ENCODE assay signal across 8 mouse cellular contexts in the genomic region with DNA sequence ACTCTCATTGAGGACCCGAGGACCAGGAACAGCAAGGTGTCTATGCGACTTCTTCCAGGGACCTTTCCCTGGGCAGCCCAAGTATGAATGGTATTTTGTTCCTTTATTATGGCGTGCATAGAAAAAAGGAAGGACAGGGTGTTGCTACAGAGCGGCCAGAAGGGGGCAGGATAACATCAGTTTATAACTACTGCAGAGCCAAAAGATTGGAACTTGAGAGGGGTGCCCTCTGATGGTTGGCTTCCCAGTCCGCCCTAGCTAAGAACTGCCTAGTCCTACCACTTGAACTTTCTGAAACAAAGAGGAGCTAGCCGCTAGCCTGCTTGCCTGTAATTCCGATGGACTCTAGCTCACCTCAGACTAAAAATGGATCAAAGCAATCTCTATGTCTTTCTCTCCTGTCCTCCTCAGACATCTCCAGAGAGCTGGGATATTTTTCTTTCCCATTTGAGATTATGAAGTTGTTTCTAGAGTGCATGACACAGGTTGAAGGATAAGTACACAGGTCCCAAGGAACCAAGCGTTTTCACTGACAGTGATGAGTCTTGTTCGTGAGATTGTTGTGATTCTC. TPM values are rescaled to one million over a fixed set of nuclear protein-coding genes. Genes with fewer than 3 reads are reported as not detected.
DNase-seq lines count a peak whose midpoint lies in the region; ATAC-seq lines count a peak whose summit lies in the region.

No protein-coding gene starts in this region.

- H3K27ac ChIP-seq in embryonic facial prominence, embryonic 14.5 days (replicated peaks; ENCODE audit: low read depth, low read length): no peak overlapping the region
- no peak overlapping the region for H3K27ac ChIP-seq in liver, embryonic 16.5 days (ENCODE audit: low read length)
- no peak overlapping the region for H3K27ac ChIP-seq in neural tube, embryonic 15.5 days (replicated peaks)

- peak; percentile 83 for DNase-seq in CD4-positive, CD25-positive, alpha-beta regulatory T cell, adult 2 months (ENCODE audit: low read depth, low spot score)
- peak; percentile 77 to 88 for DNase-seq in adrenal gland, postnatal 36 days
- peak; percentile 94 for DNase-seq in embryonic facial prominence, embryonic 14.5 days (ENCODE audit: low spot score)
- peak; percentile 73 to 77 for DNase-seq in heart, postnatal 10 days
- peak; percentile 87 to 88 for DNase-seq in kidney, postnatal 36 days
- peak; percentile 80 for DNase-seq in thymus, postnatal 0 days (ENCODE audit: low spot score)

- no peaks in the 10 kb centered on the region for H3K36me3 ChIP-seq in embryonic facial prominence, embryonic 14.5 days (ENCODE audit: control insufficient read depth, insufficient read depth, low read length)
- no peaks in the 10 kb centered on the region for H3K36me3 ChIP-seq in liver, embryonic 16.5 days (ENCODE audit: control insufficient read depth, insufficient read depth)
- H3K36me3 ChIP-seq in neural tube, embryonic 15.5 days: no peaks in the 10 kb centered on the region

- no peak overlapping the region for H3K4me3 ChIP-seq in embryonic facial prominence, embryonic 14.5 days (ENCODE audit: low read depth, low read length)
- no peak overlapping the region for H3K4me3 ChIP-seq in liver, embryonic 16.5 days (ENCODE audit: low read depth, low read length)
- no peak overlapping the region for H3K4me3 ChIP-seq in neural tube, embryonic 15.5 days (replicated peaks)

- no peaks in the 10 kb centered on the region for H3K27me3 ChIP-seq in embryonic facial prominence, embryonic 14.5 days (replicated peaks; ENCODE audit: control insufficient read depth, insufficient read depth, low read length)
- peaks cover 7% of the 10 kb centered on the region for H3K27me3 ChIP-seq in liver, embryonic 16.5 days (ENCODE audit: control insufficient read depth, insufficient read depth, low read depth, low read length)
- no peaks in the 10 kb centered on the region for H3K27me3 ChIP-seq in neural tube, embryonic 15.5 days (replicated peaks)

- peak; percentile 75 for ATAC-seq in embryonic facial prominence, embryonic 14.5 days (ENCODE audit: low read depth)
- ATAC-seq in liver, embryonic 16.5 days (ENCODE audit: low read depth): 0 out of 2 replicates have a peak, but pooled peaks have one; percentile 37
- ATAC-seq in neural tube, embryonic 15.5 days (ENCODE audit: low FRiP score): peak; percentile 72

- WGBS in embryonic facial prominence, embryonic 14.5 days: 11% methylated on average over 9 of the region's 9 CpGs
- WGBS in liver, embryonic 16.5 days (ENCODE audit: insufficient replicate concordance): 6% methylated on average over 9 of the region's 9 CpGs
- 14% methylated on average over 8 of the region's 9 CpGs for WGBS in neural tube, embryonic 15.5 days

- no peak overlapping the region for H3K9ac ChIP-seq in embryonic facial prominence, embryonic 14.5 days (ENCODE audit: low read depth, low read length)
- no peak overlapping the region for H3K9ac ChIP-seq in liver, embryonic 16.5 days (ENCODE audit: low read depth, low read length)
- no peak overlapping the region for H3K9ac ChIP-seq in neural tube, embryonic 15.5 days (replicated peaks)

- no peaks in the 10 kb centered on the region for H3K4me1 ChIP-seq in embryonic facial prominence, embryonic 14.5 days (ENCODE audit: control insufficient read depth, insufficient read depth, low read length)
- no peaks in the 10 kb centered on the region for H3K4me1 ChIP-seq in liver, embryonic 16.5 days (ENCODE audit: control insufficient read depth, low read depth, low read length)
- H3K4me1 ChIP-seq in neural tube, embryonic 15.5 days: peaks cover 10% of the 10 kb centered on the region

- no peaks in the 10 kb centered on the region for H3K9me3 ChIP-seq in embryonic facial prominence, embryonic 14.5 days (ENCODE audit: control insufficient read depth, low read length)
- H3K9me3 ChIP-seq in liver, embryonic 16.5 days (replicated peaks; ENCODE audit: control insufficient read depth, low read length): no peaks in the 10 kb centered on the region
- no peaks in the 10 kb centered on the region for H3K9me3 ChIP-seq in neural tube, embryonic 15.5 days (replicated peaks)

- H3K4me2 ChIP-seq in embryonic facial prominence, embryonic 14.5 days (ENCODE audit: low read depth, low read length): no peak overlapping the region
- no peak overlapping the region for H3K4me2 ChIP-seq in liver, embryonic 16.5 days (ENCODE audit: low read depth, low read length)
- no peak overlapping the region for H3K4me2 ChIP-seq in neural tube, embryonic 15.5 days

- intact Hi-C loops in heart, postnatal 10 days (cut with DNase I): loop anchor here (1.0 kb wide), 1 partner anchor 17 kb away; the partner anchor contains the start of gene Spr

RNA-seq across cellular contexts. Expression of gene Spr, which starts 16.5 kb away (rescaled TPM):
- total RNA-seq in adrenal gland, postnatal 36 days (2021): 10 to 100 TPM; 57.5 to 85.7 TPM
- polyA plus RNA-seq in embryonic facial prominence, embryonic 14.5 days (2014; fragmentation: Nextera tagmentation; extraction: Ambion mirVana): 54.5 and 59.2 TPM in 2 replicates
- total RNA-seq in heart, postnatal 10 days (2021): 10 to 100 TPM; 57.6 to 58.9 TPM
- polyA plus RNA-seq in liver, embryonic 16.5 days (2015; fragmentation: Nextera tagmentation; extraction: Ambion mirVana): 29.0 and 30.2 TPM in 2 replicates
- polyA plus RNA-seq in neural tube, embryonic 15.5 days (2015; fragmentation: Nextera tagmentation; extraction: Ambion mirVana): 35.6 and 39.9 TPM in 2 replicates
- polyA plus RNA-seq in thymus, postnatal 0 days (2015; fragmentation: Nextera tagmentation; extraction: Ambion mirVana): 39.0 and 42.0 TPM in 2 replicates

RNA-seq across cellular contexts. Expression of gene Emx1, which starts 33.2 kb away (rescaled TPM):
- not detected for total RNA-seq in adrenal gland, postnatal 36 days (2021)
- 0.11 TPM in 1 of 2 replicates, not detected in the other for polyA plus RNA-seq in embryonic facial prominence, embryonic 14.5 days (2014; fragmentation: Nextera tagmentation; extraction: Ambion mirVana)
- total RNA-seq in heart, postnatal 10 days (2021): not detected
- polyA plus RNA-seq in liver, embryonic 16.5 days (2015; fragmentation: Nextera tagmentation; extraction: Ambion mirVana): not detected in 2 replicates
- polyA plus RNA-seq in neural tube, embryonic 15.5 days (2015; fragmentation: Nextera tagmentation; extraction: Ambion mirVana): not detected in 2 replicates
- 0.10 TPM in 1 of 2 replicates, not detected in the other for polyA plus RNA-seq in thymus, postnatal 0 days (2015; fragmentation: Nextera tagmentation; extraction: Ambion mirVana)
